Mouse (Mus musculus) liver, postnatal 0 days (tissue): ENCODE results near the gene Col23a1. TPM values are rescaled to one million over a fixed set of nuclear protein-coding genes. Genes with fewer than 3 reads are reported as not detected.

Source experiments
- ATAC-seq: fragments of 200-750 bp; cut with Nextera tagmentation; 2 replicates; pipeline ENCODE4 v1.8.0; 2017; ENCODE audit warnings: mild to moderate bottlenecking, moderate library complexity
- DNase-seq: peaks from one replicate; pipeline ENCODE4 v3.0.0-alpha.2; 2016
- H3K27ac ChIP-seq: fragments of 300-500 bp; sonication (generic); 2 replicates; pipeline ENCODE4 v1.5.1; 2014; ENCODE audit warnings: antibody characterized with exemption, moderate library complexity, mild to moderate bottlenecking, low read depth
- H3K27me3 ChIP-seq: fragments of 300-500 bp; sonication (generic); 2 replicates; pipeline ENCODE4 v1.6.1; 2014; ENCODE audit warnings: low read length, control low read depth, mixed read lengths; ENCODE audit not compliant: insufficient read depth
- H3K36me3 ChIP-seq: fragments of 300-500 bp; sonication (generic); replicated peaks from 2 replicates; pipeline ENCODE4 v1.6.1; 2014; ENCODE audit warnings: mild to moderate bottlenecking, control low read depth, low read length, moderate library complexity, mixed read lengths; ENCODE audit not compliant: insufficient read depth
- H3K4me1 ChIP-seq: fragments of 300-500 bp; sonication (generic); 2 replicates; pipeline ENCODE4 v1.6.1; 2014; ENCODE audit warnings: antibody characterized with exemption, mild to moderate bottlenecking, control low read depth; ENCODE audit not compliant: insufficient read depth
- H3K4me2 ChIP-seq: fragments of 300-500 bp; sonication (generic); 2 replicates; pipeline ENCODE4 v1.6.1; 2014; ENCODE audit warnings: low read depth, mild to moderate bottlenecking, low read length, moderate library complexity, mixed read lengths
- H3K4me3 ChIP-seq: fragments of 300-500 bp; sonication (generic); 2 replicates; pipeline ENCODE4 v1.5.1; 2014; ENCODE audit warnings: low read depth, low read length
- H3K9ac ChIP-seq: fragments of 300-500 bp; sonication (generic); replicated peaks from 2 replicates; pipeline ENCODE4 v1.6.1; 2014; ENCODE audit warnings: mild to moderate bottlenecking, moderate library complexity
- H3K9me3 ChIP-seq: fragments of 300-500 bp; sonication (generic); 2 replicates; pipeline ENCODE4 v1.6.1; 2016; ENCODE audit warnings: mild to moderate bottlenecking, control low read depth, low read length, mixed read lengths
- CTCF ChIP-seq: sonication (generic); IDR thresholded peaks from 2 replicates; pipeline ENCODE4 v1.5.1; 2016; ENCODE audit warnings: antibody characterized with exemption, low read depth
- EP300 ChIP-seq: IDR thresholded peaks from 2 replicates; pipeline ENCODE4 v1.6.1; 2016; ENCODE audit warnings: antibody characterized with exemption, low read depth, mild to moderate bottlenecking
- WGBS: fragments of 180-500 bp; shearing (Covaris S2); extraction: QIAGEN DNeasy Blood & Tissue Kit; methylation state at CpG from one replicate; pipeline ENCODE4 v1.1.7; 2014; ENCODE audit not compliant: insufficient replicate concordance; 5-methylcytosine and 5-hydroxymethylcytosine counted together
- polyA plus RNA-seq: library from polyadenylated mRNA; unstranded; fragments of >200 nt; fragmentation: Nextera tagmentation; extraction: Ambion mirVana; gene quantifications from 2 replicates; pipeline ENCODE4 v1.2.1, GENCODE M21; 2015

The Col23a1 gene
- polyA plus RNA-seq, 1 experiment from 2014 or later, result 0.13 TPM

- Histone ChIP-seq H3K36me3 (no peaks in the 10 kb centered on the region), H3K4me2 (no peak overlapping the region), H3K9ac (no peak overlapping the region), H3K27me3 (no peaks in the 10 kb centered on the region), H3K4me1 (no peaks in the 10 kb centered on the region), H3K4me3 (no peak overlapping the region), H3K9me3 (no peaks in the 10 kb centered on the region), H3K27ac (no peak overlapping the region)
- DNase-seq, result no peak
- TF ChIP-seq EP300 (no peak), CTCF (no peak)
- WGBS, result 50% methylated on average over 13 of the region's 13 CpGs
- ATAC-seq, result peak; percentile 33
Measured at GRCm38 (mm10) chr11:51538919-51539758, 249.4 kb downstream of the Col23a1 start.

- TF ChIP-seq EP300 (no peak), CTCF (peak; percentile 98)
Measured at GRCm38 (mm10) chr11:51539759-51540282, 250.1 kb downstream of the Col23a1 start.

DNA sequence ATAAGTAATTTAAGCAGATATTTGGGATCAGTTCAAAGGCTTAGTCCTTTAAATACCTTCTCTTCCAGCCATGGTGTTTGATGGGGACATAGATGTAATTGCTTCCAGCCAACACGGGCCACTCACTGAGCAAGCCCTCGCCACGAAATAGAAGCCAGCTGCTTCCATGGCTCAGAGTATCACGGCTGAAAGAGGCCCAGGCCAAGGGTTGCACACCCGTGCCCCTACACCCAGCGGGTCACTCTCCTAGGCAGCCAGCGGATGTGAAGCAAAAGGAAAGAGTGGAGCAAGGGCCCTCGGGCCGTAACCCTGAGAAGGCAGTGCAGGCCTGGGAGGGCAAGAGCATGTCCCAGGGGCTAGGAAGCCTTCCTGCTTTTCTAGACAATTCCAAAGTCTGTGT is 252.7 kb downstream of the Col23a1 start:
- WGBS, result 57% methylated on average over 9 of the region's 9 CpGs
- Histone ChIP-seq H3K36me3 (no peaks in the 10 kb centered on the region), H3K4me2 (no peak overlapping the region), H3K27ac (peak overlapping the region; percentile 40; the same call in 1 of the 2 replicates), H3K27me3 (no peaks in the 10 kb centered on the region), H3K9ac (no peak overlapping the region), H3K4me3 (no peak overlapping the region), H3K4me1 (no peaks in the 10 kb centered on the region), H3K9me3 (no peaks in the 10 kb centered on the region)
- no peak for ATAC-seq
- no peak for TF ChIP-seq EP300
- TF ChIP-seq CTCF, result no peak
- DNase-seq, result peak; percentile 43

More at GRCm38 (mm10) chr11:51539759-51540282, 250.1 kb downstream of the Col23a1 start:
- Histone ChIP-seq H3K4me3 (no peak overlapping the region), H3K4me1 (no peaks in the 10 kb centered on the region), H3K27me3 (no peaks in the 10 kb centered on the region), H3K9ac (no peak overlapping the region), H3K27ac (no peak overlapping the region), H3K9me3 (no peaks in the 10 kb centered on the region), H3K36me3 (no peaks in the 10 kb centered on the region), H3K4me2 (no peak overlapping the region)
- DNase-seq, result peak; percentile 96
- 7% methylated on average over 10 of the region's 10 CpGs for WGBS
- ATAC-seq, result peak; percentile 94

DNA sequence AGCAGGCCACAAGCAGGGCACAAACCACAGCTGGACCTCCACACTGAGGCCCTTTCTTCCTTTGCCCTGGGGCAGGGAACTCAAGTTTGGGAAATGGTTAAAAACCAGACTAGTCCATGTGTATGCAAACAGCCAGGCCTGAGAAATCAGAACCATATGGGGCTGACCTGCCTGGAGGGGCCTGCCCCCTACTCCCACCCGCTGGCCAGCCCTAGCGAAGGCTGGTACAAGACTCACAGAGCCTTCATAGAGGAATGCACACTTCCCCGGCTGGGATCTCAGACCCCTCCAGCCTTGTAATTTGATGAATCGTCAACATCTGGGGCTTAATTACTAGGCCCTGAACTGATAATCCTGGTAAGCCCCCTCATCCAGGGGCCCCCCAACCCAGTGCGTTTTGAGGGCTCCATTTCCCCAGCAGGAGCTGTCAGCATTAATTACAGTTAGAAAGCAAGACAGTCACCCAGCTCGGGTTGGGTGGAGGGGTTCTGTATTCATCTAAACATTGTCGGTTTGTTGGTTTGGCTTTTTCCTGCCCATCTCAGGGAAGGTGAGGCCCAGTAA is 253.8 kb downstream of the Col23a1 start:
- H3K27me3 ChIP-seq, result no peaks in the 10 kb centered on the region
- ATAC-seq, result no peak
- no peak for DNase-seq
- no peaks in the 10 kb centered on the region for H3K4me1 ChIP-seq
- no peak overlapping the region for H3K4me2 ChIP-seq
- no peak overlapping the region for H3K4me3 ChIP-seq
- H3K9me3 ChIP-seq, result no peaks in the 10 kb centered on the region
- no peaks in the 10 kb centered on the region for H3K36me3 ChIP-seq
- TF ChIP-seq EP300 (no peak), CTCF (no peak)
- WGBS, result 45% methylated on average over 7 of the region's 7 CpGs
- H3K9ac ChIP-seq, result no peak overlapping the region
- H3K27ac ChIP-seq, result no peak overlapping the region

GRCm38 (mm10) chr11:51544413-51544812 is 254.7 kb downstream of the Col23a1 start:
- Histone ChIP-seq H3K27me3 (no peaks in the 10 kb centered on the region), H3K4me2 (no peak overlapping the region), H3K4me1 (no peaks in the 10 kb centered on the region), H3K4me3 (no peak overlapping the region), H3K27ac (no peak overlapping the region), H3K9me3 (no peaks in the 10 kb centered on the region), H3K9ac (no peak overlapping the region), H3K36me3 (no peaks in the 10 kb centered on the region)
- no peak for ATAC-seq
- no peak for TF ChIP-seq CTCF
- TF ChIP-seq EP300, result no peak
- WGBS, result 20% methylated on average over 2 of the region's 2 CpGs
- no peak for DNase-seq

- Histone ChIP-seq H3K9me3 (no peaks in the 10 kb centered on the region), H3K27me3 (no peaks in the 10 kb centered on the region), H3K4me2 (no peak overlapping the region), H3K9ac (no peak overlapping the region), H3K36me3 (no peaks in the 10 kb centered on the region), H3K4me1 (no peaks in the 10 kb centered on the region), H3K27ac (no peak overlapping the region), H3K4me3 (no peak overlapping the region)
- no peak for ATAC-seq
- no peak for DNase-seq
- WGBS, result 49% methylated on average over 4 of the region's 4 CpGs
- no peak for TF ChIP-seq EP300
- TF ChIP-seq CTCF, result no peak
Measured at GRCm38 (mm10) chr11:51545811-51546210, 256.1 kb downstream of the Col23a1 start.
